In the genomic region with DNA sequence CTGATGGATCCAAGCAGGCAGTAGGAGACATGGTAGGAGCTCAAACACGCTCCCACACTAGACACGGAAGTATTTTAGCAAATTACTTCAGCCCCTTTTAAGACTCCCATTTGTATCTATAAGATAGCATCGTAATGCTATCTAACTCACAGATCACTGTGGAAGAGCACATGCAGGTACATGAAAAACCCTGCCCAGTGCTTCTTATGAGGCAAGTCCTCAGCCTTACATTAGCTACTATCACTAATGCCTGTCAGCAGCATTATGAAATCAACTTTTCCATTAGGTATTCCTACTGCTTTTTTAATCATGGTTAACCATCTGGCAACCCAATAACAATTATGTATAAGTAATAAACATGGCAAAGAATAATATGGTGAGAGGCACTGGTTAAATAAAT, we compare ENCODE assay signal across 24 mouse cellular contexts.
"Had no signal": no experiment of that assay in that cellular context is flagged by ENCODE, and none has a peak within 500 bp of the region (broad histone marks: within the 10 kb centered on the region; RNA-seq: fewer than 3 reads in every experiment).

No protein-coding gene starts in this region.

- H3K9ac ChIP-seq: hindbrain, embryonic 12.5 days; hindbrain, embryonic 15.5 days; intestine, embryonic 15.5 days; limb, embryonic 13.5 days; limb, embryonic 15.5 days; liver, embryonic 12.5 days; liver, embryonic 14.5 days had no signal

- ATAC-seq: hindbrain, postnatal 0 days; intestine, embryonic 15.5 days; liver, embryonic 12.5 days had no signal

- H3K9me3 ChIP-seq: hindbrain, embryonic 10.5 days; hindbrain, embryonic 12.5 days; hindbrain, embryonic 15.5 days; intestine, embryonic 15.5 days; limb, embryonic 13.5 days; limb, embryonic 15.5 days; liver, embryonic 12.5 days had no signal

- DNase-seq: gastrocnemius, postnatal 14 days; gastrocnemius, postnatal 36 days; heart, adult 2 months; heart, postnatal 10 days; heart, postnatal 4 days; kidney, adult 11 months; kidney, adult 2 months; kidney, adult 9 months; kidney, postnatal 10 days; kidney, postnatal 25 days; kidney, postnatal 4 days; left cerebral cortex, postnatal 4 days had no signal

- H3K27me3 ChIP-seq: hindbrain, embryonic 12.5 days; hindbrain, embryonic 15.5 days; intestine, embryonic 15.5 days; limb, embryonic 13.5 days; limb, embryonic 15.5 days; liver, embryonic 12.5 days had no signal

- H3K4me3 ChIP-seq: heart, adult 2 months; hindbrain, embryonic 10.5 days; hindbrain, embryonic 12.5 days; hindbrain, embryonic 15.5 days; intestine, embryonic 15.5 days; layer of hippocampus, adult 2 months; left cerebral cortex, adult 2 months; limb, embryonic 13.5 days; limb, embryonic 15.5 days; liver, embryonic 12.5 days had no signal

- H3K4me1 ChIP-seq: hindbrain, embryonic 12.5 days; hindbrain, embryonic 15.5 days; intestine, embryonic 15.5 days; limb, embryonic 15.5 days had no signal

- H3K27ac ChIP-seq: heart, adult 2 months; hindbrain, embryonic 10.5 days; hindbrain, embryonic 12.5 days; hindbrain, embryonic 15.5 days; hindbrain, postnatal 0 days; intestine, embryonic 15.5 days; layer of hippocampus, adult 2 months; left cerebral cortex, adult 2 months; limb, embryonic 13.5 days; limb, embryonic 15.5 days; liver, embryonic 12.5 days; liver, embryonic 14.5 days had no signal

- H3K36me3 ChIP-seq: hindbrain, embryonic 12.5 days; hindbrain, embryonic 15.5 days; intestine, embryonic 15.5 days; limb, embryonic 13.5 days; limb, embryonic 15.5 days; liver, embryonic 12.5 days had no signal

- H3K4me2 ChIP-seq: heart, embryonic 11.5 days; hindbrain, embryonic 12.5 days; hindbrain, embryonic 15.5 days; intestine, embryonic 15.5 days; limb, embryonic 13.5 days; limb, embryonic 15.5 days; liver, embryonic 12.5 days had no signal
